Mouse (Mus musculus) forebrain, embryonic 12.5 days (tissue): ENCODE results near the gene Gpr153. TPM values are rescaled to one million over a fixed set of nuclear protein-coding genes. Genes with fewer than 3 reads are reported as not detected.
A peak's percentile ranks its signal among the peaks of the same experiment; 100 is the strongest.
"Not testable (repeated sequence)": the region's sequence is repeated elsewhere in the genome, so short reads cannot be mapped to it uniquely, and the experiment has no call there.

ENCODE experiments used
- ATAC-seq: fragments of 200-750 bp; cut with Nextera tagmentation; 2 replicates; pipeline ENCODE4 v1.8.0; 2017; ENCODE audit warnings: moderate TSS enrichment; ENCODE audit not compliant: low FRiP score
- H3K27ac ChIP-seq: fragments of 300-500 bp; sonication (generic); 2 replicates; pipeline ENCODE4 v1.5.1; 2016; ENCODE audit warnings: mild to moderate bottlenecking
- H3K27me3 ChIP-seq: fragments of 300-500 bp; sonication (generic); 2 replicates; pipeline ENCODE4 v1.6.1; 2016; ENCODE audit warnings: mild to moderate bottlenecking
- H3K36me3 ChIP-seq: fragments of 300-500 bp; sonication (generic); replicated peaks from 2 replicates; pipeline ENCODE4 v1.6.1; 2016; ENCODE audit warnings: mild to moderate bottlenecking
- H3K4me1 ChIP-seq: fragments of 300-500 bp; sonication (generic); 2 replicates; pipeline ENCODE4 v1.6.1; 2016
- H3K4me2 ChIP-seq: fragments of 300-500 bp; sonication (generic); 2 replicates; pipeline ENCODE4 v1.6.1; 2016; ENCODE audit warnings: mild to moderate bottlenecking, moderate library complexity
- H3K4me3 ChIP-seq: fragments of 300-500 bp; sonication (generic); replicated peaks from 2 replicates; pipeline ENCODE4 v1.5.1; 2016; ENCODE audit warnings: mild to moderate bottlenecking
- H3K9ac ChIP-seq: fragments of 300-500 bp; sonication (generic); 2 replicates; pipeline ENCODE4 v1.6.1; 2016; ENCODE audit warnings: mild to moderate bottlenecking
- H3K9me3 ChIP-seq: fragments of 300-500 bp; sonication (generic); 2 replicates; pipeline ENCODE4 v1.6.1; 2016
- WGBS: fragments of 180-500 bp; shearing (Covaris S2); methylation state at CpG from one replicate; pipeline ENCODE4 v1.1.7; 2016; 5-methylcytosine and 5-hydroxymethylcytosine counted together
- polyA plus RNA-seq: library from polyadenylated mRNA; unstranded; fragments of >200 nt; fragmentation: Nextera tagmentation; extraction: Ambion mirVana; gene quantifications from 2 replicates; pipeline ENCODE4 v1.2.1, GENCODE M21; 2016

The Gpr153 gene
- 5.8 and 6.9 TPM in 2 replicates for polyA plus RNA-seq

GRCm38 (mm10) chr4:152273621-152274236 is at the start of gene Gpr153:
Gene Gpr153 (plus strand): TSS chr4:152274232.
- Histone ChIP-seq H3K4me3 (peak within 1 kb of the TSS; percentile 58), H3K27me3 (peaks cover 55% of the 10 kb centered on the region), H3K27ac (peak within 1 kb of the TSS; percentile 26)

DNA sequence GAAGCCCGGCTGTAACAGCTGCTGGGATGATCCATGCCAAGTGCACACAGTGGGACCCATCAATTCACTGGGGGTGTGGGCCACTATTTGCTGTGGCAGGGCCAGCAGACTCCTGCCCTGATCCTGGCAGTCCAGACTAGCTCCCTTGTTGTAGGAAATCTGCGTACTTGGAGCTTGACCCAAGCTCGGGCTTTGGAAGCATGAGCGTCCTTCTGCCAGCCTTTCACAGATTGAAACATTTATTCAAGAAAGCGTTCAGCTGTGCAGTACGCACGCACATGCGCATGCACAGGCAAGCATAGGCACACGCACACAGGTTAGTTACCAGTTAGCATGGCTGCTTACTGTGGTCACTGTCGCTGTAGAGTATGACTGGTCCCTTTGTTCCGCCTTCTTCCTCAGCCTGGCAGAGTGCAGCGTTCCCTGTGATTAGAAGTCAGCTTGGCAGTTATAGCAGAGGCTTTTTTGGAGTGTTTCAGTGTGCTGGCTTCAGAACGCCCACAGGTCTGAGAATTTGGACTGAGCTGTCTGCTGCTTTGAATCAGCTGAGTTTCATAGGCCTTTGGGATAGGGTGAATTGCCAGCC is 47.0 kb upstream of the Gpr153 start:
- Histone ChIP-seq H3K9me3 (no peaks in the 10 kb centered on the region), H3K27ac (no peak overlapping the region), H3K4me1 (peaks cover 16% of the 10 kb centered on the region), H3K9ac (no peak overlapping the region), H3K4me2 (no peak overlapping the region), H3K27me3 (peaks cover 26% of the 10 kb centered on the region), H3K4me3 (no peak overlapping the region), H3K36me3 (peaks cover 17% of the 10 kb centered on the region; the same call in 1 of the 2 replicates)
- no peak for ATAC-seq
- WGBS, result 88% methylated on average over 13 of the region's 13 CpGs

More at GRCm38 (mm10) chr4:152273621-152274236, at the start of gene Gpr153:
- Histone ChIP-seq H3K4me1 (peaks cover 32% of the 10 kb centered on the region), H3K9me3 (no peaks in the 10 kb centered on the region), H3K36me3 (no peaks in the 10 kb centered on the region; the same call in 1 of the 2 replicates), H3K4me2 (peak within 1 kb of the TSS; percentile 97), H3K9ac (peak within 1 kb of the TSS; percentile 75)
- peak; percentile 63 for ATAC-seq
- 1% methylated on average over 33 of the region's 48 CpGs for WGBS

- 89% methylated on average over 12 of the region's 12 CpGs for WGBS
- no peaks in the 10 kb centered on the region for H3K9me3 ChIP-seq
- H3K4me1 ChIP-seq, result 0 out of 2 replicates have a peak, but pooled peaks cover 8% of the 10 kb centered on the region
- ATAC-seq, result no peak
- no peak overlapping the region for H3K4me2 ChIP-seq
- peaks cover 15% of the 10 kb centered on the region; the same call in 1 of the 2 replicates for H3K36me3 ChIP-seq
- no peak overlapping the region for H3K4me3 ChIP-seq
- H3K27ac ChIP-seq, result no peak overlapping the region
- peaks cover 17% of the 10 kb centered on the region for H3K27me3 ChIP-seq
- no peak overlapping the region for H3K9ac ChIP-seq
These were observed 46.1 kb upstream of the Gpr153 start for GRCm38 (mm10) chr4:152227749-152228527.

- not testable (repeated sequence) for H3K4me1 ChIP-seq, H3K27me3 ChIP-seq, H3K4me3 ChIP-seq, H3K9me3 ChIP-seq, ATAC-seq, H3K27ac ChIP-seq, H3K9ac ChIP-seq, H3K36me3 ChIP-seq, H3K4me2 ChIP-seq
- 41% methylated on average over 4 of the region's 4 CpGs for WGBS
These were observed 43.7 kb upstream of the Gpr153 start for GRCm38 (mm10) chr4:152230331-152230730.

DNA sequence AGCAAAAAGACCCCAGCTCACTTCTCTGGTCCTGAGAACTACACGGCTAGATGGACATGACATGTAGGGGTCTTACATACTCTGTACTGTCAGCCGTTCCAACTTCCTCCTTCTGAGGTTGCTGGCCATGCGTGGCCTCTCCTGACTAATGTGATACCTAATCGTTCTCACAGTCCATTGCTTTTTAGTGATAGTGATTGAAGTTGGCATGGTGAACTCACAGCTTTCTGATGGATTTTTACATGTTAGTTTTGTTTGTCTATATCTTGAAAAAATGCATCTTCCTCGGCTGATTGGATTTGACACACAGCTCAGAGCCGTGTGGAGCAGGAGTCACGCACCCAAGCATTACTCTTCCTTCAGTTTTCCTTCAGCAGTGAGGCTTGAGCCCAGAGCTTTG is 42.7 kb upstream of the Gpr153 start:
- WGBS, result 92% methylated on average over 7 of the region's 7 CpGs
- Histone ChIP-seq H3K4me2 (no peak overlapping the region), H3K27me3 (no peaks in the 10 kb centered on the region), H3K4me1 (0 out of 2 replicates have a peak, but pooled peaks cover 8% of the 10 kb centered on the region), H3K27ac (no peak overlapping the region), H3K36me3 (0 out of 2 replicates have a peak, but pooled peaks cover 7% of the 10 kb centered on the region), H3K9ac (no peak overlapping the region), H3K9me3 (no peaks in the 10 kb centered on the region), H3K4me3 (no peak overlapping the region)
- no peak for ATAC-seq

DNA sequence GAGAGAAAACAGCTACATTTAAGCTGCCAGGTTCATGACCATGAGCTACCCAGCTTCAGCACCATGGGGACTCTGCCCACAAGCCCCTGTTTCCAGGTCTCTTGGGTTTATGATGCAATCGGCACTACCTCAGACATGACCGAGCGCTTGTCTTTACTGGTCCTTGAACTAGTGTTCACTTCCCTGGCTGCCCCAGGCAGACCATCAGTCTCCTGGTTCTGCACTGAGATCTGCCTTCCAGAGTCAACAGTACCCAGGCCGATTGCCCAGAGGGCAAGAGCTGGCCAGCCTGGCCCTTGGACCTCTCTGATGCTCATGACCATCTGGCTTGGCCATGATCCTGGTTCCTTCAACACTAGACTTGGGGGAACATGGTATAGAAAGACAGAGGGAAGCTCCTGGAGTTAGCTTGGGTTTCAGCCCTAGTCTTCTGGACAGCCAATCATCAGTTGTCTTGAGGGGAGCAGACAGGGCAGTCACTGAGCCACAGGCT is 41.6 kb upstream of the Gpr153 start:
- Histone ChIP-seq H3K4me3 (no peak overlapping the region), H3K9me3 (no peaks in the 10 kb centered on the region), H3K36me3 (0 out of 2 replicates have a peak, but pooled peaks cover 4% of the 10 kb centered on the region), H3K27me3 (no peaks in the 10 kb centered on the region), H3K4me2 (no peak overlapping the region), H3K9ac (no peak overlapping the region), H3K4me1 (0 out of 2 replicates have a peak, but pooled peaks cover 3% of the 10 kb centered on the region), H3K27ac (no peak overlapping the region)
- ATAC-seq, result no peak
- WGBS, result over 99% methylated on average over 4 of the region's 4 CpGs

DNA sequence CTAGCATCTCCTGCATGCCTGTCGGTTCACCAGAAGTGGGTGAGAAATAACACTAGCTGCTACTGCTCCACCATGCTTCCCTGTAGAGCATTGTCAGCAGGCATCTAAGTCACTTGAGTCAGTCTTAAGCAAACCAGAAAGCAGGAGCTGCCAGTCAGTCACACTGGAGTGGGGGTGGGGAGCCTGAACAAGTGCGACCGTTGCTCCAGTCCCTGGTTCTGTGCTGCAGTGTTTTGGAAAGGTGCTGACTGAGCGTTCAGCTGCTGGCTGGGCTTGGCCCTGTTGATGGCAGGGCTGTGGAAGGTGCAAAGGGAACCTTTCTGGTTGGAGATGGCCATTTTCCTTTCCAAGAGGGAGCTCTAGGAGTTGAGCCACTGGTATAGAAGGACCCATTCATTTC is 34.1 kb upstream of the Gpr153 start:
- H3K4me1 ChIP-seq, result no peaks in the 10 kb centered on the region
- no peak overlapping the region for H3K27ac ChIP-seq
- ATAC-seq, result no peak
- no peak overlapping the region for H3K9ac ChIP-seq
- peaks cover 20% of the 10 kb centered on the region; the same call in 1 of the 2 replicates for H3K36me3 ChIP-seq
- H3K4me2 ChIP-seq, result no peak overlapping the region
- 68% methylated on average over 4 of the region's 4 CpGs for WGBS
- no peaks in the 10 kb centered on the region for H3K27me3 ChIP-seq
- H3K4me3 ChIP-seq, result no peak overlapping the region
- no peaks in the 10 kb centered on the region for H3K9me3 ChIP-seq

GRCm38 (mm10) chr4:152243241-152243891 is 30.7 kb upstream of the Gpr153 start:
- H3K9me3 ChIP-seq, result no peaks in the 10 kb centered on the region
- no peak overlapping the region for H3K27ac ChIP-seq
- no peak overlapping the region for H3K4me3 ChIP-seq
- 92% methylated on average over 9 of the region's 9 CpGs for WGBS
- no peaks in the 10 kb centered on the region for H3K27me3 ChIP-seq
- peaks cover 20% of the 10 kb centered on the region; the same call in 1 of the 2 replicates for H3K36me3 ChIP-seq
- ATAC-seq, result no peak
- H3K4me2 ChIP-seq, result no peak overlapping the region
- H3K4me1 ChIP-seq, result peaks cover 8% of the 10 kb centered on the region; the same call in 1 of the 2 replicates
- no peak overlapping the region for H3K9ac ChIP-seq

GRCm38 (mm10) chr4:152243969-152244368 is 30.1 kb upstream of the Gpr153 start:
- Histone ChIP-seq H3K9me3 (no peaks in the 10 kb centered on the region), H3K9ac (no peak overlapping the region), H3K4me3 (no peak overlapping the region), H3K27ac (no peak overlapping the region), H3K27me3 (no peaks in the 10 kb centered on the region), H3K36me3 (peaks cover 15% of the 10 kb centered on the region; the same call in 1 of the 2 replicates), H3K4me2 (no peak overlapping the region), H3K4me1 (peaks cover 8% of the 10 kb centered on the region; the same call in 1 of the 2 replicates)
- ATAC-seq, result no peak
- WGBS, result 90% methylated on average over 8 of the region's 8 CpGs

DNA sequence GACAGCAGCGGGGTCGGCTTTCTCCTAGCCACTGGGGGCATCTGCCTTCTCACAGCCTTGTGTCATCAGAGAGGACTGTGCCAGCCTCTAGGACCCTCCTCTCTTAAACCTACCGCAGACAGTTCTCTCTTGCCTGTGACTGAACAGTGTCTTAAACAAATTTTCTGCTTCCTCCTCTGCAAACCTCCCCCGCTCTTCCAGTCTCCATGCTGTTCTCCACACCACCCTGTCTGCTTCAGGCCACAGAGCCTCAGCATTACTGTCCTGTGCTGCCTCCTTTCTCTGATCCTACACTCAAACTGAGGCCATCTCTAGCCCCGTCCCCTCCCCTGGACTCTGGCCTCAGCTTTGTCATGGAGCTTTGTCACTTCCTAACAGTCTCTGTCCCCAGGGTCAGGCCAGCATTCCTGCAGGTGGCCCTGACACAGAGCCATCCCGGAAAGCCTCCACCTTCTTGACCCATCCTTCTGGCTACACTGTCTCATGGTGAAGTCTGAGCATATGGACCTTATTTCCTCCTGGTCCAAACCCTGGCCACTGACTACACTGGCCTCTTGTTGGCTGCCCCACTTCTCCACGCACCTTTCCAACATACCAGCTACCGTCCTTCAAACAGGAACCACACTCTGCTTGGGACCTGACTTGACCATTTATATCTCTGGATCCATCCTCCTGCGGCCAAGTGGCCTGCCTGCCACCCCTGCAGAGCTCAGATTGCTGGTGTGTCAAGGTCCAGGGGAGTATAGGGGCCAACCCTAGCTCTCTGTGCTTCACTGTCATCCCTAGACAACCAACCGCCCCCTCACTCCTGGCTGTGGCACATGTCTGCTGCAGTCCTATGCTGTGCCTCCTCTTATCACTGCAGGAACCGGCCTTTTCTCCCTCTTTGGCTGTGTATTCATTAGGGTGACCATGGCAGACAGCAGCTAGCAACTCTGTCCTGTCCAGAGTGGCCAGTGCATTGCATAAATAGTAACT is 29.2 kb upstream of the Gpr153 start:
- Histone ChIP-seq H3K36me3 (peaks cover 9% of the 10 kb centered on the region; the same call in 1 of the 2 replicates), H3K9ac (no peak overlapping the region), H3K9me3 (no peaks in the 10 kb centered on the region), H3K4me2 (no peak overlapping the region), H3K4me3 (no peak overlapping the region), H3K27ac (no peak overlapping the region), H3K4me1 (peaks cover 8% of the 10 kb centered on the region; the same call in 1 of the 2 replicates), H3K27me3 (no peaks in the 10 kb centered on the region)
- WGBS, result 88% methylated on average over 11 of the region's 11 CpGs
- ATAC-seq, result no peak

DNA sequence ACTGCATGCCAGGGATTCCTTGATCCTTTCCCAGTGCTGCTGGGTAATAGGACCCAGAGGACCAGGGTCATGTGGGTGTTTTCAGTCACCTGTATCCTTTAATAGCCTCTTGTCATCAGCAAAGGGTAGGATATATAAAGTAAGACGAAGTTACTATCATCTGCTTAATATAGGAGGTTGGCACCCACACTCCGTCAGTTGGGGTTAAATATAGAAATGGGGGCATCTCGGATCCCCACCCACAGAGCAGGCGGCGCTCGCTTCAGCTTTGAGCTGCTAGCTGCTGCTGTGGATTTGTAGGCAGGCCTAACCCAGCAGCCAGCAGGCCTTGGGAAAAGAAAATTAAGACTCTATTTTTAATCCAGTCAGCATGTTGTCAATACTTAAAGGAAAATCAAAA is 28.0 kb upstream of the Gpr153 start:
- no peak overlapping the region for H3K4me2 ChIP-seq
- 0 out of 2 replicates have a peak, but pooled peaks cover 3% of the 10 kb centered on the region for H3K36me3 ChIP-seq
- H3K27ac ChIP-seq, result no peak overlapping the region
- no peak for ATAC-seq
- H3K4me3 ChIP-seq, result no peak overlapping the region
- H3K9ac ChIP-seq, result no peak overlapping the region
- peaks cover 8% of the 10 kb centered on the region; the same call in 1 of the 2 replicates for H3K4me1 ChIP-seq
- H3K9me3 ChIP-seq, result no peaks in the 10 kb centered on the region
- 86% methylated on average over 6 of the region's 6 CpGs for WGBS
- H3K27me3 ChIP-seq, result no peaks in the 10 kb centered on the region
